Mouse (Mus musculus): Measurements from ENCODE around the gene Serpinb9c. TPM values are rescaled to one million over a fixed set of nuclear protein-coding genes. Genes with fewer than 3 reads are reported as not detected.

Serpinb9c gene
- polyA plus RNA-seq, 1 experiment from 2014 or later, result not detected

Other genes with a start within 250 kb of the Serpinb9c start
- gene Serpinb6b, start 194.5 kb downstream of the Serpinb9c start, polyA plus RNA-seq (2015; fragmentation: Nextera tagmentation; extraction: Ambion mirVana), result 1.7 and 2.5 TPM in 2 replicates
- 2.4 and 3.1 TPM in 2 replicates for gene Serpinb9, start 156.5 kb downstream of the Serpinb9c start, polyA plus RNA-seq (2015; fragmentation: Nextera tagmentation; extraction: Ambion mirVana)
- 0.14 and 0.17 TPM in 2 replicates for gene Serpinb9b, start 132.3 kb downstream of the Serpinb9c start, polyA plus RNA-seq (2015; fragmentation: Nextera tagmentation; extraction: Ambion mirVana)
- gene Serpinb1b, start 81.2 kb downstream of the Serpinb9c start, polyA plus RNA-seq (2015; fragmentation: Nextera tagmentation; extraction: Ambion mirVana), result 26.4 and 34.9 TPM in 2 replicates
- not detected in 2 replicates for gene Serpinb9d, start 33.2 kb upstream of the Serpinb9c start, polyA plus RNA-seq (2015; fragmentation: Nextera tagmentation; extraction: Ambion mirVana)
- gene Serpinb9e, start 89.9 kb upstream of the Serpinb9c start, polyA plus RNA-seq (2015; fragmentation: Nextera tagmentation; extraction: Ambion mirVana), result not detected in 2 replicates
- gene Serpinb9f, start 164.3 kb upstream of the Serpinb9c start, polyA plus RNA-seq (2015; fragmentation: Nextera tagmentation; extraction: Ambion mirVana), result not detected in 2 replicates
- not detected in 2 replicates for gene Gm11397, start 236.0 kb upstream of the Serpinb9c start, polyA plus RNA-seq (2015; fragmentation: Nextera tagmentation; extraction: Ambion mirVana)